Mouse (Mus musculus) common myeloid progenitor, adult 5-6 weeks (primary cell): ENCODE measurements around the gene Tpm3. TPM values are rescaled to one million over a fixed set of nuclear protein-coding genes. Genes with fewer than 3 reads are reported as not detected.
A peak's percentile ranks its signal among the peaks of the same experiment; 100 is the strongest.
"Not testable (repeated sequence)": the region's sequence is repeated elsewhere in the genome, so short reads cannot be mapped to it uniquely, and the experiment has no call there.

ENCODE experiments used
- ATAC-seq: replicated peaks from 2 replicates; pipeline ENCODE4 v1.8.0; 2016; ENCODE audit warnings: low read depth, mild to moderate bottlenecking, moderate TSS enrichment, inconsistent platforms; ENCODE audit not compliant: poor library complexity, severe bottlenecking
- total RNA-seq: library from RNA; stranded (forward); fragments of 200-1000, 187-1606 nt; gene quantifications from 2 replicates; pipeline ENCODE4 v1.2.3, GENCODE M21; 2017

The Tpm3 gene
- total RNA-seq, 1 experiment from 2014 or later, result 718 TPM

DNA sequence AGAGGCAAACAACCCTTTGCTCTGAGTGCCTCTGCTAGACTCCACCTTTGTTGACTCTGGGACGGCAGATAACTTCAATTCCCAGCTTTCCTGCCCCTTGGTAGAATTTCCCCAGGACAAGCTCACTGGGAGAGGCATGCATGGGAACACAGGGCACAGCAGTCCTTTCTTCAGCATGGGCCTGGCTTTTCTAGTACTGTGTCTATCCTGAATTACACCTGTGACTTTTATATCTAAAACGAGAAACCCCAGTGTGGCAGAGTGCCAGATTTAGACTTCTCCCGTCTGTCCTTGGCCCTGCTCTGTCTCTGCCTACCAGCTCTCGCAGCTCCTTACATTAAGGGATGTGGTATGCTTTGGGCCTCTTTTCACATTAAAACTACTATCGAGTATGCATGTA is 10.6 kb downstream of the Tpm3 start:
- ATAC-seq, result no peak

DNA sequence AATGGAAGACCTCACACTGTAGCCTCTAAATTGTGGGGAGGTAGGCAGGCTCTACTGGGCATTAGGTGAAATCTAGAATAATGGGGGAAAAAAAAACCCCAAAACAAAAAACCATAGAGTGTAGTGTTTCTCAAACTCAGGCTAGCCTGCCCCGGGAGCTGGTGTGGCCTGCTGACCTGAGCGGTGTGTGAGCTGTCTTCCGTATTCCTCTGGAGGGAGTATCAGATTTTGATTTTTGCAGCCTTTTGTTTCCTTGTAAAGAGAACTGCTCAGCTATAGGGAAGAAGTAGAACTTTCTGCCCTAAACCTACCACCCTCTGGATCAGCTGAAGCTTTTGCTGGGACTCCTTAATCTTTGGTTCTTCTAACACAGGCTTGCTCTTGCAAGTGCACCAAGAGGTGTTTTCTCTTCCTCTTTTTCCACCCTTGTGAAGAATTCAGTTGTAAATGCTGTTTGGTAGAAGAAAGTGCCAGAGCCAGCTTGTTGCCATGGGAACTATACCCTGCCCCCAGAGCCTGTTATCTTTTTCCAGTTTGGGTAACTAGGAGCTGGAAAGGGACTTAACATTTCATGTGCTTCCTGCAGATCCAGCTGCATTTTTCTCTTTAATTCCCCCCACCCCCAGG is 11.4 kb downstream of the Tpm3 start:
- peak; percentile 2; the same call in 1 of the 2 replicates for ATAC-seq

DNA sequence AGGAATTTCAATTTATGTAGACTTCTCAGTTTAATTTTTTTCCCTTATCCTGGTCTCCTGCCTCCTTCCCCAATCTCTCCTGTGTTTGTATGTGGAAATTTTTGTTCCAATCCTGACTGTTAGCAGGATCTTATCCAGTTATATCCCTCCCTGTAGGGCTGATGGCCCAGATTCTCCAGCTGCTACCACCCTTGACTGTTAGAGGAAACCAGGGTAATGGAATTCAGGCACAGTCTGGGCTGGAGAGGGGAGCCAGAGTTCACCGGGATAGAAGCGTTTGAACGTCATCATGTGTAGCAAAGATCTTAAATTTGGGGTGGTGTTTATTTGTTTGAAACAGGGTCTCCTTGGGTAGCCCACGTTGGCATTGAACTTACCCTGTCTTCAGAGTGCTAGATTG is 12.3 kb downstream of the Tpm3 start:
- no peak for ATAC-seq

DNA sequence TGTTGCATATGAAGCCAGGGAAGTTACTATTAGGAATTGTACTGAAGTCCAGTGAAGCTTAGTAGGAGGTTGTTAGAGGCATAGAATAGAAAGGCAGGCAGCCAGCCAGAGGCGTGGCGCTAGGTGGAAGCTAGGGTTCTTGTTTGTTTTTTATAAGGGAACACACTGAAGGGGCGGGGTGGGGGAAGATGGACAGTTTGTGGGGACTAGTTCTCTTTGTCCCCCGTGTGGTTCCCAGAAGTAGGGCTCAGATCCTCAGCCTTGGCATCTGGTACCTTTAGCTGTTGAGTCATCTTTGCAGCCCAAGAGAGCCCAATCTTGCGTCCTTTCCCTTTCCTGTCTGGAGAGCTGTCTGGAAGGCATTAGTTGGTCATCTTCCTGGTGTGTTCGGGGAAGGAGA is 12.8 kb downstream of the Tpm3 start:
- peak; percentile 8 for ATAC-seq

DNA sequence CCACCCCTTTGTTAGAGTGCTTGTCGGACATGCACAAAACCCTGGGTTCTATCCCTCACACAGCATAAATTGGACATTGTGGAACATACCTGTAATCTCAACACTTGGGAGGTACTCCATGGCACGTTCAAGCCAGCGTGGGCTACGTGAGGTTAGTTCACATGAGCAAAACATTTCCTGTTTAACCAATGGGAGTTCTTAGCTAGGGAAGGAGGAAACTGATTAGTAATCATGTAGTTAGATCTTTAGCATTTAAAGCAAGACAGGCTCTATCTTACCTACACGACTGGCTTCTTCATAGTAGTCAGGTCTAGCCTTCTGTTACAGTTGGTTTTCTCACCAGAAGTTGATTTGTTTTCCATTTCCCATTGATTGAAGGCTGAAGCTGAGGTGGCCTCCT is 13.6 kb downstream of the Tpm3 start:
- no peak for ATAC-seq

DNA sequence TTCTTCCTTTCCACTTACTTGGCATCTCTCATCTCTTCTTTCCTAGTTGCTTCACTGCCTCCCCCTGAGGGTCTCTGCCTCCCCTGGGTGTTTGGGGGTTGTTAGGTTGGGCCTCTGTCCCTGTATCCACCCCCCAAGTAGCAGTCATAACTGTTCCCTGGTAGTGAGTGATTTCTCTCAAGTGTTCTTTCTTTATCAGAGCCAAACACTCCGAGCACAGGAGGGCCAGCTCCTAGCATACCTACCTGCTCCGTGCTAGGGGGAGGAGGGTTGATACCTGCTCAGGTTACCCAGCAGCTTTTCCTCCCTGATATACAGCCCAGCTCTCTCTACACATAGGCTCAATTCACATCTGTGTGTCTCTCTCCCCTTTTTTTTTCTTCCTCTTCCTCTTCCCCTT is 16.2 kb downstream of the Tpm3 start:
- no peak for ATAC-seq

DNA sequence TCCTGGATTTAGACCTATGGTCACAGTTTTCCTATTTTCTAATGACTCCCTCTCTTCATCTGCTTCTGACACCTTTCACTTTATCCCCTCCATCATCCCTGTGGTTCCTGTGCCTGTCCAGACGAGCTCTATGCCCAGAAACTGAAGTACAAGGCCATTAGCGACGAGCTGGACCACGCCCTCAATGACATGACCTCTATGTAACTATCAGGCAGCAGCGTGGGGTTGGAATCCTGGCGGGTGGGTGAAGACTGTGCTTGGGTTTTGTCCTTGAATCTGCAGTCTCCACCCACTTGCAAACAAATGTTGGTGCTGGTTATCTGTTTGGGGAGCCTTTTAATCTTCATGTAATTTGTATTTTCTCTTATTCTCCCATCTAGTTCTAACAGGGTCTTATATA is 18.4 kb downstream of the Tpm3 start:
- no peak for ATAC-seq

DNA sequence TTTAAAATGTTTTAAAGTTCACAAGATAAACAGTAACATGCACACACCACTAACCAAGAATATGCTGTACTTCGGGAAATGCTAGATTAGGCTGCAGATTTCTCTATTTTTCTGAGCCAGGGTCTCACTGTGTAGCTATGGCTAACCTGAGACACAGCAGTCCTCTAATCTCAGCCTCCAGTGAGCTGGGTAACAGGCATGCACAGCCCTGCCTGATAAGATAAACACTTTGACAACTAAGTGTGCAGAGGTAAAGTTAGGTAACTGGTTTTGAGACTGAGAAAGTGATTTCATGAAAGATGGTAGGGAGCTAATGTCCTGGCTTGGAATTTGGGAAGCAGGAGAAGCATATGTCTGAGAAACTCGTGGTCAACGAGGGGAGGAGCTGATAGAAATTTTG is 22.0 kb downstream of the Tpm3 start:
- ATAC-seq, result no peak

DNA sequence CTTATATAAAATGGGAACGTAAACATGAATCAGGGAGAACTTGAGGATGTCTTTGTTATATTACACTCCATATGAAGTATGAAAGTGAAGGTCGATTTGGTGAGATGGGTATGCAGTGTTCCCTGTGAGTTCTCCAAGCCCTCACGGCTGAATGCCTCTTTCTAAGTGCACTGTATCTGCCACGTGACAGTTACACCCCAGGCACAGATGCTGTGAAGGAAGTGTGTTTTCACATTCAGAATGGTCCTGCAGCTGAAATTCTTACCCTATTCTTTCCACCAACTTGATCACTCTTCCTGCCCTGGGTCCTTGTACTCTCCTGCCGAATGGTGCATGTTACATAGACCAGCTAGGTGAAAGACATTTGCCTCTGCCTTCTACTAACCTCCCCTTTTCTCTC is 25.5 kb downstream of the Tpm3 start:
- no peak for ATAC-seq

DNA sequence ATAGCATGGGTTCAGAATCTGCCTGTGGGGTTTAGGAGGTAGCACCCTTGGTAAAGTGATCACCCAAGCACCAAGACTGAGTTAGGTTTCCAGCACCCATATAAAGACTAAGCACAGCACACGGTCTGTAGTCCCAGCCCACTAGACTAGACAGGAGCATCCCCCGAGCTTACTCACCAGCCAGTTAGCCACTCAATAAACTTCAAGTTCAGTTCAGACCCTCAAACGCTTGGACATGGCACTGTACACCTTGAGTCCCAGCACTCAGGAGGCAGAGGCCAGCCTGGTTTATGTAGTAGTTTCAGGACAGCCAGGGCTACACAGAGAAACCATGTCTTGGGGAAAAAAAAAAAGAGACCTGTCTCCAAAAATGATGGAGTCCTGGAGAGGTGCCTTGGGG is 28.6 kb downstream of the Tpm3 start:
- no peak for ATAC-seq

DNA sequence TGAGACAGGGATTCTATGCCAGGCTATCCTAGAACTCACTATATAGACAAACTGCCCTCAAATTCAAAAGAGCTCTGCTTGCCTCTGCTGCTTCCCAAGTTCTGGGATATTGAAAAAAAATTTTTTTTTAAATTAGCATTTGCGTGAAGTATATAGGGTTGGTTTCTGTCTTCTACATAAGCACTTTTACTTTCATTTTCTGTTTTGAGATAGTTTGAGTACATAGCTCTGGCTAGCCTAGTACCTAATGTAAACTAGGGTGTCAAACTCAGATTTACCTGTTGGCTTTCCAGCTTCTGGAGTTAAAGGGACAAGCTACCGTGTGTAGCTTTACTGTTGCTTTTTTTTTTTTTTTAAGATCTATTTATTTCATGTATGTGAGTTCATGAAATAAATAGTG is 29.2 kb downstream of the Tpm3 start:
- 0 out of 2 replicates have a peak, but pooled peaks have one; percentile 29 for ATAC-seq

DNA sequence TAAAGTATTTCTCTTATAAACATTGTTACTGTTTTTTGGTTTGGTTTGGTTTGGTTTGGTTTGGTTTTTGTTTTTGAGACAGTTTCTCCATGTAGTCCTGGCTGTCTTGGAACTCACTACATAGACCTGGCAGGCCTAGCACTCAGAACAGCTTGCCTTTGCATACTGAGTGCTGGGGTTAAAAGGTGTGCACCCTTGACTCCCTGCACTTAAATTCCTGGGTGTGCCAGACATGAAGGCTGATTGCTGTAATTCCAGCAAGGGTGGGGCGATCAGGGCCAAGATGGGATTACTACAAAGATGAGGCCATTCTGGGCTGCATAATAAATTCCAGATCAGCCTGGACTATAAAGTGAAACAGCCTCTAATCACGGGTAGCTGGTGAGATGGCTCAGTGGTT is 29.8 kb downstream of the Tpm3 start:
- ATAC-seq, result no peak

DNA sequence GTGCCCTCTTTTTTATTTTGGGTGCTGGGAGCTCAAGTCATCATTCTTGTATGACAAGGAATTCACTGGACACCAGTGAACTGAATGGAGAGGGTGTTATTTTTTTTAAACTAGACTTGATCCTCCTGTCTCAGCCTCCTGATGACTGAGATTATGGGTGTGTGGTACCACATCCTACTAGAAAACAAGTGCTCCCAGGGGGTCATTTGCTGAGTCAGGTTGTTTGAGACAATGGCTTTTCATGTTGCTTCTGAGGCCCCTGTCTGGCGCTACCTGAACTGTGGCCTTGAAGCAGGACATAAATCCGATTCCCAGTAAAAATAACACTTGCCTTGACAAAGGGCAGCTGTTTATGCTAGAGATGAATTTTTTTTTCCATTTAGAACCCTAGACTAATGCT is 30.7 kb downstream of the Tpm3 start:
- ATAC-seq, result no peak

DNA sequence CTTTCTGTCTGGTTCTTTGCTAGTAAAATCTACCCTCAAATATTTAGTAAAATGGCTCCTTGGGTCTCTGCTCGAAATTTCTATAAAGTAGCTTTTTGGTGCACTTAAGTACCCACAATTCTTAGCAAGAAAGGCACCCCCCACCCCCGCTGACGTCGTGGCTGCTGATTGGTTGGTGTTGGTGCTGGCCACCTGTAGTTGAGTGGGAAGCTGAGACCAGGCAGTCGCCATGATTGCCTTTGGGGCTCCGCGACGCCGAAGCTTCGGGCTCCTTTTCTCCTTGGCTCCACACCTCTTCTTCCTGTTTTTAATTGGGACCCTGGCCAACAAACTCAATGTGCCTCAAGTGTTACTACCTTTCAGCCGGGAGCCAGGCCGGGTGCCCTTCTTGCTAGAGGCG is 31.5 kb downstream of the Tpm3 start, which contains the start of gene Nup210l:
Nup210l (plus strand) TSS at position 195 of the 400 bp plus-strand sequence.
- ATAC-seq, result no peak

DNA sequence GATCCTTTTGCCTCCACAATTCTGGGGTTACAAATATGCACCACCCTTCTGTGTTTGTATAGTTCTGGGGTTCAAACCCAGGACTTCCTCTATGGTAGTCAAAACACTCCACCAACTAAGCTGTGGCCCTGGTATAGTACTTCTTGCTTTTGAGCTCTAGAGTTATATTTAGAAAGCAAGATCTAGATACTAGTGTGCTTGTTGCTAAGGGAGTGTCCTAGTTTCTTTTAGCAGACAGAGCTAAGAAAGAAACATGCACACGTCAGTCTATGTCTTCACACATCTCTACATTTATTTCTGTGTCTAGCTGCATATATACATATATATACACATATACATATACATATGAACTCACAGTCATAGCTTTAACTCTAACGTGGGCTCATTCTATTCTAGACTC is 39.3 kb downstream of the Tpm3 start:
- 0 out of 2 replicates have a peak, but pooled peaks have one; percentile 29 for ATAC-seq

DNA sequence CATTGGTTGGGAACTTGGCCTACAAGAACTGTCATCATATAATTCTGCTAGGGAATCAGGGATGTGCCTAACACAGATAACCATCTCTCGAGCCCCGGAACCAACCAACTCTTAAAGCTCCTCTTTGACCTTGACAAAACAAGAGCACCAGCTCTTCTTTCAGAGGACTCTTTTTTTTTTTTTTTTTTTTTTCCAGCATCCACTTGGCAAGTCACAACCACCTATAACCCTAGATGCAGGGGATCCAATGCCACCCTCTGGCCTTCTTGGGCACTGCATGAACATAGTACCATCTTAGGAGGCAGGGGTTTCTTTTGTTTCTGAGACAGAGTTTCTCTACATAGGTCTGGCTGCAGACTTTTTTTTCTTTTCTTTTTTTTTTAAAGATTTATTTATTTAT is 41.9 kb downstream of the Tpm3 start:
- peak; percentile 63 for ATAC-seq

DNA sequence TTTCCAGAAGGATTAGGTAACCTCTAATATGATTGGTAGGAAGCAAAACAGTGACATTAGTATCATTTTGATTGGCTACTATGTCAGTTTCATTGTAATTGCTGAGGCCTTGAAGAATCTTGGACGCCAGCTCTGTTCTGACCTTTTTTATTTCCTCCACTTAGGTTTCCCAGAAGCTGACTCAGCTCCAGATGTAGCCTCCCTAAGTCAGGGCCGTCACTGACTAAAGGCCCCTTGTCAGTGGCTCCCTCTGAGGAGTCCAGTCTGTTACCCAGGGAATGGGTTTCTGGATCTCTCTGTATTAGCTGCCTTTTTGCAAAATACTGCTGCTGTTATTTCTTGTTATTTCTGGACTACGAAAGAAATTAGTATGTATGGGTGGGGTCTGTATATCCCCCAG is 43.1 kb downstream of the Tpm3 start:
- no peak for ATAC-seq

DNA sequence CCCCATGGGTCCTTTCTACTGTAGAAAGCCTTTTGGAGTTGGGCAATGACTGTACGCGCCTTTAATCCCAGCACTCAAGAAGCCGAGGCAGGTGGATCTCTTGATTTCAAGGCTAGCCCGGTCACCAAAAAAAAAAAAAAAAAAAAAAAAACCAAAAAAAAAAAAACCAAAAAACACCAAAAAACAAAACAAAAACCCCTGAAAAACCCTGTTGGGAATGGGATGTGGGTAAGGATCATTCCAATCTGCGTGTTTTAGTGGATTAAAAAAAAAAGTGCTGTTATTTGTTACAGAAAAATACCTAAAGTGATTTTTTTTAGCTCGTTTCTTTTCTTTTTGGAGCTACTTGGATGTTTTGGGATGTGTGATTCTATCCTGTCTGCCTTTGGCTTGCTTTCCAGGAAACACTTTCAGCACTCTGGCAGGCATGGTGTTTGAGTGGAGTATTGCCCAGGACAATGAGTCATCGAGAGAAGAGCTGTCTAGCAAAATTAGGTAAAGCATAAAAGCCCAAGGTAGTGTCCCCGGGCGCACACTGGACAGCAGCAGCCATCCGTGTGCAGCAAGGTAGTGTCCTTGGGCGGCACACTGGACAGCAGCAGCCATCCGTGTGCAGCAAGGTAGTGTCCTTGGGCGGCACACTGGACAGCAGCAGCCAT is 45.8 kb downstream of the Tpm3 start:
- ATAC-seq, result no peak

DNA sequence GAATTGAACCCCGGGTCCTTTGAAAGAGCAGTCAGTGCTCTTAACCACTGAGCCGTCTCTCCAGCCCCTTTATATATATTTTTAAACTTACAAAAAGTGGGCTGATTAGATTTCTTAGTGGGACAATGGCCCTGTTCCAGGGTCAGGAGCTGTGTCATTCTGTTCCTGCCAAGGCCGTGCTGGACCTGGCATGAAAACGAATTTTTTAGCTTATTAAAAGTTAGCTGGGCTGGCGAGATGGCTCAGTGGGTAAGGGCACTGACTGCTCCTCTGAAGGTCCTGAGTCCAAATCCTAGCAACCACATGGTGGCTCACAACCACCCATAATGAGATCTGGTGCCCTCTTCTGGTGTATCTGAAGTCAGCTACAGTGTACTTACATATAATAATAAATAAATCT is 49.6 kb downstream of the Tpm3 start:
- not testable (repeated sequence) for ATAC-seq

DNA sequence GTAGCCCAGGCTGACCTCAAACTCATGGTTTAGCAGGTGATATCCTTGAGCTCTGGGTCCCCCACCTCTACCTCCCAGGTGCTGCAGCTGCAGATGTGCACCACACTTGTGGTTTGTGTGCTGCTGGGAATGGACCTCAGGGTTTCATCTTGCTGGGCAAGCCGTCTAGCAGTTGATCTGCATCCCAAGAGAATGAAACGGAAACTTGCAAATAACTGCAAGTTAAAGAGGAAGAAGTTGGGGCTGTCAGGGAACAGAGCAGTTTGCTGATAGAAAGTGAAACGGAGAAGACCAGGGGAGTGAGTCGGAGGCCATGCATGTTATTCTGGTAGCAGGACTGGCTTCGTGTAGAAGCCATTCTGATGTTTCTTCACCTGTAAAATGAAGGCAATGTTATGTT is 53.3 kb downstream of the Tpm3 start:
- ATAC-seq, result peak; percentile 76

DNA sequence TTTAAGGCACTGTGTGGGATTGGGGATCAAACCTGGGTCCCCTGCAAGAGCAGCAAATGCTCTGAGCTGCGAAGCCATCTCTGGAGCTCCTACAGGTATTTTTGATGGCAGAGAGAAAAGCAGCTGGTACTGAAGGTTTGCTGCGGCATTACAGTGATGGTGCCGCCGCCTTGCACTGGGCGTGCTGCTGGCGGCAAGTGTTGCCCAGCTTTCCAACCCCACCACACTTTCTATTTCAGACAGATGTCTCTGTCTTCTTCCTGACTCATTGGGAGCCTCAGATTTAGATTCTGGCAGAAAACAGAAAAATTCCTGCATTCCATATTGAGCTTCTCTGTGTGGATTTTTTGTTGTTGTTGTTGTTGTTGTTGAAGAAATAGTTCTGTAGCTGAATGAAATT is 55.4 kb downstream of the Tpm3 start:
- no peak for ATAC-seq

DNA sequence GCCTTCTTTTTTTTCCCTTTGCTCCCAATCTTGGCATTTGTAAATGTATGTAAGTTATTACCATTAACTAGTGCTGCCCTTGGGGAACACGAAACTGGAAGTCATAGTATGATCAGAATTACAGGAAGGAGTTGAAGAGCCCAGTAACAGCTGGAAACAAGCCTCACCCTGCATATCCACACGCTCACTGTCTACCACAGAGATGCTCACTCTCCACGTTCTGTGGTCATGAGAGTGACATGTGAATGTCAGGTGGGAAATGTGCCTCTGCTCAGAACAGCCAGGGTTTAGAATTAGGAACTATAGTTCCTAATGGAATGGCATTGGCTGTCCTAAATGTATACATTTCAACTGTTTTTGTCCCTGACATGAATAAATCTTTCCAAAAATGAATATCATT is 60.3 kb downstream of the Tpm3 start:
- ATAC-seq, result peak; percentile 58; the same call in 1 of the 2 replicates
